Mouse (Mus musculus) adrenal gland, postnatal 14 days (tissue): Measurements from ENCODE around the gene Uap1l1. TPM values are rescaled to one million over a fixed set of nuclear protein-coding genes. Genes with fewer than 3 reads are reported as not detected.

Experiments
- DNase-seq: peaks from one replicate; pipeline ENCODE4 v3.0.0; 2021; ENCODE audit warnings: mixed read lengths
- total RNA-seq: library from RNA; stranded (reverse); gene quantifications from 2 replicates; pipeline ENCODE4 v1.2.3, GENCODE M21; 2021

Uap1l1 gene
- total RNA-seq, 1 experiment from 2014 or later, result 8.7 TPM

DNA sequence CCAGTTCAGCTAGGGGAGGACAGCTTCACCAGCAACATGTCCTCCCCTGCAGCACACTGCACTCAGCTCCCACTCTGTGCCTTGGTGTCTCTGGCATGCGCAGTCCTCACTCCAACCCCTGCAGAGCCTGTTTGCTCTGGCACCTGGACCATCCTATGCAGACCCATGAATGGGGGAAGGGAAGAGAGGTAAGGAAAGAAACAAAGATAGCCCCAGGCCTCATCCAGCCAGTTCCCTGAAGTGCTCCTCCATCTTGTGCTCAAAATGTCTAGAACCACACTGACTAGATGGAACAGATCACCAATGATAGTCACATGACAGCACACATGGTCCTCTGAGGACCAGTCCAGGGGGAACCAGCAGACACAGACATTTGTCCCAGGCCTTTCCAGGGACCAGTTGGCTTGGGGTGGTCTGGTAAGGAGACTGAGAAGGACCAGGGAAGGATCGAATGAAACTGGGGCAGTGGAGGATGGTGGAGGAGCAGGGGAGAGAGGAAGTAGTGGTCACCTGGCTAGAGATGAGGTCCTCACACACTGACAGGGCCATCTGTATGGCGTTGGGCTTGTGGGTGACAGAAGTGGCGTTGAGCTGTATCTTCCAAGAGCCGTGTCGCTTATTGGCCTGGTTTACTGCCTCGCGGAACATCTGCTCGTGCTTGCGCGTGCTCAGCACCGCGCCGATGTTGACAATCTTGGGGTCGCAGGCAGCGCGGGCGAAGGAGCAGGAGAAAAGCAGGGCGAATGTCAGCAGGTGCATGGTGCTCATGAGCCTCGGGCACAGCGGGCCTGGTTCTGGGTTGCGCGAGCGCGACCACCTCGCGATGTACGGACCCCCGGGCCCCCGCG lies 47.1 kb downstream of the Uap1l1 start:
- DNase-seq, result no peak

GRCm38 (mm10) chr2:25311491-25311891 lies 54.0 kb downstream of the Uap1l1 start:
- DNase-seq, result no peak

DNA sequence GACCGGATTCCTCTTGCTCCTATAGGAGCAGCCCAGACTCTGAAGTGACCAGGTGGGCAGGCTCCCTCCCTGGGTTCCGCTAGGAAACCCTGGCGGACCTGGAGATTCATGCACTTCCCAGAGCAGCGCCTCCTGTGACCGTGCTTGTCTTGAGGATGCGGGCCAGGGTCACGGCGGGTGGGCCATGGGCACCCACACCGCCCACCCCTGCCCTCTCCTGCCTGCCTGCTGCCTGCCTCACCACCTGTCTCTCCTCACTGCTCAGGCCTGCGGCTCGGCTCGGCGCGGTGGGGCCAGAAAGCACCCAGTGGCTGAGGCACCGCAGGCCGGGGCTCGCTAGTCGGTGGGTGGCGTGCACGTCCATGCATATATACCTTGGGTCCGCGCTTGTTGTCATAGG lies 54.5 kb downstream of the Uap1l1 start:
- no peak for DNase-seq

- DNase-seq, result no peak
These were observed 55.3 kb downstream of the Uap1l1 start for GRCm38 (mm10) chr2:25310180-25310579.

Other genes with a start within 250 kb of the Uap1l1 start
- 8.7 and 9.5 TPM in 2 replicates for gene Nrarp, start 184.9 kb downstream of the Uap1l1 start, total RNA-seq
- 13.9 and 21.3 TPM in 2 replicates for gene Tor4a, start 168.8 kb downstream of the Uap1l1 start, total RNA-seq
- gene Nelfb, start 154.2 kb downstream of the Uap1l1 start, total RNA-seq, result 41.6 and 47.1 TPM in 2 replicates
- not detected in 2 replicates for gene Stpg3, start 151.0 kb downstream of the Uap1l1 start, total RNA-seq
- not detected in 2 replicates for gene Fam166a, start 146.9 kb downstream of the Uap1l1 start, total RNA-seq
- 290 and 294 TPM in 2 replicates for gene Tubb4b, start 141.0 kb downstream of the Uap1l1 start, total RNA-seq
- gene Slc34a3, start 131.3 kb downstream of the Uap1l1 start, total RNA-seq, result not detected in 2 replicates
- gene Rnf224, start 128.9 kb downstream of the Uap1l1 start, total RNA-seq, result not detected in 2 replicates
- gene Rnf208, start 123.4 kb downstream of the Uap1l1 start, total RNA-seq, result 7.2 and 7.9 TPM in 2 replicates
- not detected in 2 replicates for gene Cysrt1, start 123.2 kb downstream of the Uap1l1 start, total RNA-seq
- 3.3 and 3.9 TPM in 2 replicates for gene AL732309.1, start 118.8 kb downstream of the Uap1l1 start, total RNA-seq
- 25.6 and 31.0 TPM in 2 replicates for gene Tmem203, start 110.2 kb downstream of the Uap1l1 start, total RNA-seq
- 10.9 and 13.4 TPM in 2 replicates for gene Tprn, start 103.1 kb downstream of the Uap1l1 start, total RNA-seq
- gene Ssna1, start 93.2 kb downstream of the Uap1l1 start, total RNA-seq, result 45.8 and 49.8 TPM in 2 replicates
- 63.9 and 66.1 TPM in 2 replicates for gene Anapc2, start 93.2 kb downstream of the Uap1l1 start, total RNA-seq
- not detected in 2 replicates for gene Tmem210, start 77.5 kb downstream of the Uap1l1 start, total RNA-seq
- gene Lrrc26, start 75.8 kb downstream of the Uap1l1 start, total RNA-seq, result not detected in 2 replicates
- gene Grin1, start 46.5 kb downstream of the Uap1l1 start, total RNA-seq, result 9.7 and 11.0 TPM in 2 replicates
- gene Man1b1, start 33.3 kb downstream of the Uap1l1 start, total RNA-seq, result 43.1 and 45.7 TPM in 2 replicates
- gene Dpp7, start 9.3 kb downstream of the Uap1l1 start, total RNA-seq, result 19.9 and 20.8 TPM in 2 replicates
- 3.4 and 3.5 TPM in 2 replicates for gene Sapcd2, start 6.6 kb upstream of the Uap1l1 start, total RNA-seq
- gene Entpd2, start 30.2 kb upstream of the Uap1l1 start, total RNA-seq, result 7.6 and 9.5 TPM in 2 replicates
- 77.2 and 90.9 TPM in 2 replicates for gene Npdc1, start 33.7 kb upstream of the Uap1l1 start, total RNA-seq
- gene Fut7, start 57.6 kb upstream of the Uap1l1 start, total RNA-seq, result 4.7 TPM in 1 of 2 replicates, not detected in the other
- 29.3 and 30.1 TPM in 2 replicates for gene Abca2, start 63.0 kb upstream of the Uap1l1 start, total RNA-seq
- 0.74 and 1.0 TPM in 2 replicates for gene Clic3, start 91.2 kb upstream of the Uap1l1 start, total RNA-seq
- gene Paxx, start 95.4 kb upstream of the Uap1l1 start, total RNA-seq, result 36.2 and 42.6 TPM in 2 replicates
- gene Ptgds, start 104.4 kb upstream of the Uap1l1 start, total RNA-seq, result 8.7 and 9.9 TPM in 2 replicates
- gene Lcn12, start 128.2 kb upstream of the Uap1l1 start, total RNA-seq, result not detected in 2 replicates
- 79.3 and 81.4 TPM in 2 replicates for gene Fbxw5, start 135.1 kb upstream of the Uap1l1 start, total RNA-seq
- 4.4 and 36.5 TPM in 2 replicates for gene C8g, start 136.0 kb upstream of the Uap1l1 start, total RNA-seq
- 21.8 and 24.4 TPM in 2 replicates for gene Traf2, start 181.3 kb upstream of the Uap1l1 start, total RNA-seq
- 312 and 335 TPM in 2 replicates for gene Edf1, start 192.2 kb upstream of the Uap1l1 start, total RNA-seq
- gene Mamdc4, start 209.2 kb upstream of the Uap1l1 start, total RNA-seq, result 4.7 and 5.0 TPM in 2 replicates
- 56.6 and 58.1 TPM in 2 replicates for gene Phpt1, start 209.5 kb upstream of the Uap1l1 start, total RNA-seq
- 2.1 and 3.0 TPM in 2 replicates for gene Ajm1, start 216.1 kb upstream of the Uap1l1 start, total RNA-seq
- gene Rabl6, start 242.8 kb upstream of the Uap1l1 start, total RNA-seq, result 72.7 and 87.8 TPM in 2 replicates